Mouse (Mus musculus) adrenal gland, postnatal 36 days (tissue): ENCODE data around the gene Dap. TPM values are rescaled to one million over a fixed set of nuclear protein-coding genes. Genes with fewer than 3 reads are reported as not detected.
A peak's percentile ranks its signal among the peaks of the same experiment; 100 is the strongest.

Experiments
- DNase-seq, 2 experiments: peaks; one replicate each; pipeline ENCODE4 v3.0.0; 2021; ENCODE audit warnings: mixed read lengths in 1 of 2
- long read RNA-seq, 2 experiments: library from polyadenylated mRNA; stranded (forward); transcript quantifications; one replicate each; pipeline ENCODE4 v2.0.0; 2021; ENCODE audit warnings: borderline sequencing depth in 2 of 2
- total RNA-seq, 2 experiments: library from RNA; stranded (reverse); gene quantifications; 2 replicates each; pipeline ENCODE4 v1.2.3; 2021

Dap gene
- total RNA-seq: 10 to 100 TPM; 83.5 to 88.7 TPM
- long read RNA-seq, experiment 1, transcript Dap-201 (4 exons, 1,555 nt): major isoform, 113 of 127 reads
- long read RNA-seq, experiment 1, partial matches to known transcripts: 1 of 127 reads
- long read RNA-seq, experiment 1, other reads (novel, unspliced or antisense): 12 of 127 reads
- long read RNA-seq, experiment 2, transcript Dap-201 (4 exons, 1,555 nt): major isoform, 79 of 85 reads
- long read RNA-seq, experiment 2, partial matches to known transcripts: 6 of 85 reads
- long read RNA-seq, experiment 2, other reads (novel, unspliced or antisense): 0 of 85 reads

DNA sequence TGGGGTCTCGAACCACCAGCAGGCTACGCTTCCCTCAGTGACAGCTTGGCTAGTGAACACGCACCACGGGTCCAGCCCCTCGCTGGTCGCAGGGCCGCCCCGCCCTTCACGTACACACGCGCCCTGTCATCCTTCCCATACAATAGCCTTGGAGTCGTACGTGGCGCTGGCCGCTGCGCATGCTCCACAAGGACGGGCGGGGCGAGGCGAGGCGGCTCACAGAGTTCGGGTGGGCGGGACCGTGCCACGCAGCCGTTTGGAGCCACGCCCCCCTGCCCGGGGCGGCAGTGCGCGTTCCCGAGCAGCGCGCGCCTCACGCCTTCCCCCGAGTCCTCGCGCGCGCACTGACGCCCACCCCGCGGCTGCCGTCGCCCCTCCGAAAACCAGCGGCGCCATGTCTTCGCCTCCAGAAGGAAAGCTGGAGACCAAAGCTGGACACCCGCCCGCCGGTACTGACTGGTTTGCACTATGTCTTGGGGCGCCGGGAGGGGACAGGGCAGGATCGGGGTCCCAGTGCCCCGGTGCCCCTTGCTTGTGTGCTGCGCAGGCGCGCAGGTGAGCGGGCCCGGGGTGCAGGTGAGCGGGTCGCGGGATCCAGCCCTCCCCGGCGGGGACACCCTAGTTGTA is at the start of gene Dap:
Dap (plus strand) TSS at position 180 of the 627 bp plus-strand sequence.
- DNase-seq: peak; percentile 99 to 100

DNA sequence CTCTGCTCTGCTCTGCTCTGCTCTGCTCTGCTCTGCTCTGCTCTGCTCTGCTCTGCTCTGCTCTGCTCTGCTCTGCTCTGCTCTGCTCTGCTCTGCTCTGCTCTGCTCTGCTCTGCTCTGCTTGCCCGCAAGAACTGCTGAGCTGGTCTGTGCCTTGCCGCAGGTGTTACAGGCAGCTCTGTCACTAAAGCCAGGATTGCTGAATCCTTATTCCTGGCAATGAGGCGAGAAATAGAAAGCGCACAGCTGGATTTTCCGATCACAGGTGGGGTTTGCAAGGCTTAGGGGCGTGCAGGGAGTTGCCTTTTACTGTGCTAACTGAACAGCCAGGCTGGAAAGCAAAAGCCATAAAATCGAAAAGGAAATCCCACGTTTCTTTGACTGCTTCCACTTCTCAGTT is 47.5 kb upstream of the Dap start:
- DNase-seq: no peak

DNA sequence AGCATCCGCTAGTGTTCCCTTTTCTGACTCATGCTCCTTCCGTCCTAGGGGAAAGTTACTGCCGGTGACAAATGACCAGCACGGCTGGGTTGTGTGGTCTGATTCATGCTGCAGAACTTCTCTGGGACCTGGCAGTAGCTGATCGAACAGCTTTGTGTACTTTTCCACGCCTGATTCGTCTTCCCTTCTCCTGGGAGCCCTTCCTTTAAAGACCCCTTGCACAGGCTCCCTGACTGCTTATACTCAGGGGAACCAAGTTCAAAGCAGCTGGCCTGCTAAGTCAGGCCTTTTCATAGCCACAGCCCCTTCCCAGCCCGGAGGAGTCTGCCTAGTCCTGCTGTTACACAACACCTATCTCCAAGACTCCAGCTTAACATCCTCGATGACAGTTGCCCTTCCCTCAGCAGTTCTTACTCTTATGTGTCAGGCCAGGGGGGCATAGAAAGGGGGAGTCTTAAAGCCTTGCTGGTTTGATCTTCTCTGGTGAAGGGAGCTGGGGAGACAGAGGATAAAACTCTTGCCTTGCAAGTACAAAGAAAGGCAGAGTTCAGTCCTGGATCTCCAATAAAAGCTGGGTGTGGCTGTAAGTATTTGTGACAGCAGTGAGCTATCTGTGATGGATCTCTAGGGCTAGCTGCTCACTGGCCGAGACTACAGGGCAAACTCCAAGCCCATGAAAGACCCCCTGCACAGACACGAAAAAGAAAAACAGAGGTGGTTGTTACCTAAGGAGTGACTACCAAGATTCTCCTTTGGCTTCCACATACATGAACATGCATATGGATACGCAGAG is 39.3 kb upstream of the Dap start:
- DNase-seq: peak; percentile 69 to 79

- no peak for DNase-seq
These were observed 38.6 kb upstream of the Dap start for GRCm38 (mm10) chr15:31185506-31185905.

DNA sequence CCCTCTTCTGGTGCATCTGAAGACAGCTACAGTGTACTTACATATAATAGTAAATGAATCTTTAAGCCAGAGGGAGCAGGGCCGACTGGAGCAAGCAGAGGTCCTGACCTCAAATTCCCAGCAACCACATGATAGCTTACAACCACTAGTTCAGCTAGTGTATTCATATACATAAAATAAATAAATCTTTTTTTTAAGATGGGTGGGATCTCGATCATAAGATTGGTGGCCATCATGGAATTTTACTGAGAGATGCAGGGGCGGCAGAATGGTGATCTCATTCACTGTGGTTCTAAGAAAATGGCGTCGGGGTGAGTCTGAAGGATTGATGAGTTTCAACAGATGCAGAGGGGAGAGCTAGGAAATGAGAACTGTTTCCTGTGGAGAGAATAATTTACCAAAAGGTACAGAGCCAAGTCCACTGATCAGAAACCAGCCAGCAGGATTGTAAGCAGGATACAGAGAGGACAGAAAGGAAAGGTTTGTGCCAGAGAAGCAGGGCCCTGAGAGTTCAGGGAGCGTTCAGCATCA is 37.7 kb upstream of the Dap start:
- DNase-seq: no peak

DNA sequence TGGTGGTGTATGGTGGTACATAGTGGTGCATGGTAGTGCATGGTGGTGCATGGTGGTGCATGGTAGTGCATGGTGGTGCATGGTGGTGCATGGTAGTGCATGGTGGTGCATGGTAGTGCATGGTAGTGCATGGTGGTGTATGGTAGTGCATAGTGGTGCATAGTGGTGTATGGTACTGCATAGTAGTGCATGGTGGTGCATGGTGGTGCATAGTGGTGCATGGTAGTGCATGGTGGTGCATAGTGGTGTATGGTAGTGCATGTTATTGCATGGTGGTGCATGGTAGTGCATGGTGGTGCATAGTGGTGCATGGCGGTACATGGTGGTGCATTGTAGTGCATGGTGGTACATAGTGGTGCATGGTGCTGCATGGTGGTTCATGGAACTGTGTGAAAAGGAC is 31.6 kb upstream of the Dap start:
- no peak for DNase-seq

DNA sequence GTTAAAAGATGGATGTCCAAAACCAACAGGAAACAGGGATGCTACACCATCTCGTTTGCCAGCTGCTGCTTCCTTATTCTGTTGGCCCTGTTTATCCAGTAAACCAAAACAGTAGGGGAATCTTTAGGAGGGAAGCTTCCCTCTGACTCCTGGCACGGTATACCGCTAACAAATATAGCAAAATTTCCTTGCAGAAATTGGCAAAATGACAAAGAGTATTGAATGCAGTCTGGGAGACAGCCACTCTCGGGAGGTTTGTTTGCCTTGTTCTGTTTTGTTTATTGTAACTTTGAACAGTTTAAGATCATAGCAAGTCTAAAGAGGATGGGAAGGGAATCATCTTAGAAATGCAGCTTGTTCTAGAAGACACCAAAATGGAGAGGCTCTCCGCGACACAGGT is 28.3 kb upstream of the Dap start:
- DNase-seq: no peak

DNA sequence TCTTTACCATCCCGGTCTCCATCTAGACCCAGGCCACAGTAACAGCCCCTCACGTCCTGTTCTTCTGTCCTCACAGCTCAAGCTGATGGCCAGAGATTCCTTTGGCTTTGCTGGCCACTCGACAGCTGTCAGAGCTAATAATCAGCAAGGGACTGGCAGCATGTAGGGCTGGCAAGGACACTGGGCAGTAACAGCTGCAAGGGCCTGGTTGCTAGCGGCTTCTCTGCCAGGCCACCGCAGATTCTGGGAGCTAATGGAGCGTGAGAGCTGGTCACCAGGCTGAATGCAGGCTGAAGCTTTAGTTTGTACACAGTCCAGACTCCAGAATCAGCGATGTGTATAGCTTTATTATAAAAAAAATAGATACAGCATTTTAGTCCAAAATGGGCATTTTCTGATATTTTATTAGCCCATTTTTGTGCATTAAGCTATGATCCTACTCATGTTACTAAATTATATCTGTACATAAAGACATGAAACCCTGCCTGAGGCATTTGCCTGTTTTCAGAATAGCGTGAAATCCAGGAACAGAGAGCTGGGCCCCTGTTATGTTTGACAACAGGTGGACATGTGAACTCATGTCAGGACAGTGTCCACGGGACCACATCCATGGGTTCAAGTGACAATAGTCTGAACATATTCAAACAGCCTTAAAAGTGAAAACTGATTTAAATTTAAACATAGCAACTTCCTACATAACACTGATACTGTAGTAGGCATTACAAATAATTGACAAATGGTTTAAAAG is 16.6 kb upstream of the Dap start:
- no peak for DNase-seq

GRCm38 (mm10) chr15:31211910-31212309 is 12.2 kb upstream of the Dap start:
- peak; percentile 43 to 49 for DNase-seq

DNA sequence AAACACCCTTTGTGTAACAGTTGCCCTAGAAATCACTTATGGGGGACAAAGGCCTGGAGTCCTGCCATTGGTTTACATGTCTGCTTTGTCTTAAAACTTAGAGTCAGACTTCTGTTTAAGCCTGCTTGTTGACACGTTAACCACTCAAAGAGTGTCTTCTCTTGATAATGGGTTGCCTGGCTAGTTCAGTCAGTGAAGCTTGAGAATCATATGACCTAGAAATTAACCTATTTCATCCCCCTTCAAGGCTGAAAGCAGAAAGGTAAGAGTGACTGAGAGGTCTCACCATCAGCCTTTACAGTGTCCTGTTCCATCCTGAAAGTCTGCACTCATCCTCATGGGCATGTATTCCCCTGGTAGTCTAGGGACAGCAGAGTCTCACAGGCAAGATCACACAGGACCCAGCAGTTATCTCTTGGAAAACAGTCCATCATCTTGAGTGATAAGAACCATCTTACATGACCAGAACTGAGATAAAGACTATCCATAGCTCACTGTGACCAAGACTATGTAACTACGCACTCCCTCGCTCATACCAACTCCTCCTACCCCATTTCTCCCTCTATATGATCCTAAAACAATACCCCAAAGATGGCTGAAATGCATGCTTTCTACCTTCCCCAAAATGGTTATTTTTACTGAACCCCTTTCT is 10.4 kb upstream of the Dap start:
- no peak for DNase-seq

DNA sequence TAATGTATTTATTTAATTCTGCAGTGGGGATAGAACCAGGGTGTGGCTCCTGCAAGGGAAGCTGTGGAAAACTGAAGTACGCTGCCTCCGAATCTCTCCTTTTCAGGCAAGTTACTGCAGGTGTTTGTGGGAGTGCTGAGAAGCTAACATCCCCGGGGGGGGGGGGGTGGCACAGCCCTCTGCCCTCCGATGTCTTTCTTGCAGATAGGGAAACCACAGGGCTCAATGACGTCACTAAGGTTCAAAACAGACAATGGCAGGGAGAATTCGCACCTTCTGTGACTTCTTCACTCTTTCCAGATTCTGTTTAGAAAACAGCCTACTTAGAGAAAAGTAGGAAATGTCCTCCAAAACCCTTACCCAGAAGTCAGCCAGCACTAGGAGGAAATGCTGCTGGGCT is 1.9 kb upstream of the Dap start:
- DNase-seq: no peak

DNA sequence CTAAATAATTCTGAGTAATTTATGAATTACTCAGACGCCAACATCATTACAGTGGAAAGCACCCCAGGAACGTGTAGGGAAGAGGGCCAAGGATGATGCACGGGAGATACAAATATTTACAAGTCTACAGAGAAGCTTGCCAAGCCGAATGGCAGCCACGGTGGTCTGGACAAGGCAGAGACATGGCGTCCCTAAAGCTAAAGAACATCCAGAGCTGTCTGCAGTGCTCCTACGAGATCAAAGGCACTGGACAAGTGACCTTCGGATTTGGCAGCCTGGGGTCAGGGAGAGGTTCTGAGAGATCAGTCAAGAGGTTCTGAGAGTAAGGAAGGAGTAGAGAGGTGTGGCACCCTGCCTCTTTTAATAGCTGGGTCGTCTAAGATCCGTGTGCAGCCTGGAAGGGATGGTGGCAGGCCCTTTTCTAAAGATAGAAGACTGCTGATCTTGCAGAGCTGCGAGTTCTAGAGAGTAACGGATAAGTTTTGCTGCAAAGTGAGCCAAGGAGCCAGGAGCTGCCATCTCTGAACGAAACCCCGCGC is 449 bp upstream of the Dap start:
- DNase-seq: peak; percentile 24 to 49

DNA sequence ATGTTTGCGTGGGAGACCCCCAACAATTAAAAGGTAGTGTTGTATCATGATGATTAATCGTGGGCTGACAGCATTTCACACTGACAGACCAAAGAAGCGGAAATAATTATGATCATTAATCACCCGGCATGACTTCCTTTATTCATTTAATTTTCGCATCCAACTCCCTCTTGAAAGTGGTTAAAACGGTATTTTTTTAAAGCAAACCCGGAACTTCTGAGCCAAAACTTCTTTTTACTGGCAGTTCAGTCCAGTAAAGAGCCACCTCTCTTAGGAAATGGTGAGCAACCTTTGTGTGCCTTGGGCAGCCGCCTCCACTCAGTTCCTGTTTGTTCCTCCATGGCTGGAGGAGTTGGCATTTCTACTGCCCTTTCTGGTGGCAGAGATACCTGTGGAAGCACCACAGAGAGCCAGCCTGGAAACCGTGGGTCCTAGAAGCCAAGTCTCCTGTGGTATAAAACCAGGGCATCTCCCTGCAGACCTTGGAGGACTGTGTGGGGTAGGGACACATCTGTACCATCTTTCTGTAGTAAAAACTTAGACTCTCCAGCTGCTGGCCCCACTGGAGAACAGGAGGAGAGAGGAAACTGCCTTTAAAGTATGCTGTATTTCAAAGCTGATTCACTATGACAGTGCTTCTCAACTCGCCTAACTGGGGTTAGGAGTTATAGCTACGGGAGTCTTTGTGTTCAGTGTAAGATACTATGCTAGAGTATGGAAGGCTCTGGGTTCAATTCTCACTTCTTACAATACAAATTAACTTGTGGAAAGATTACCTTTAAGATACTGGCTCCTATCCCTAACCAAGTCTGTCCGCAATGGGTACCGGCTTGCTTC is 910 bp downstream of the Dap start:
- DNase-seq: peak; percentile 25 to 51

DNA sequence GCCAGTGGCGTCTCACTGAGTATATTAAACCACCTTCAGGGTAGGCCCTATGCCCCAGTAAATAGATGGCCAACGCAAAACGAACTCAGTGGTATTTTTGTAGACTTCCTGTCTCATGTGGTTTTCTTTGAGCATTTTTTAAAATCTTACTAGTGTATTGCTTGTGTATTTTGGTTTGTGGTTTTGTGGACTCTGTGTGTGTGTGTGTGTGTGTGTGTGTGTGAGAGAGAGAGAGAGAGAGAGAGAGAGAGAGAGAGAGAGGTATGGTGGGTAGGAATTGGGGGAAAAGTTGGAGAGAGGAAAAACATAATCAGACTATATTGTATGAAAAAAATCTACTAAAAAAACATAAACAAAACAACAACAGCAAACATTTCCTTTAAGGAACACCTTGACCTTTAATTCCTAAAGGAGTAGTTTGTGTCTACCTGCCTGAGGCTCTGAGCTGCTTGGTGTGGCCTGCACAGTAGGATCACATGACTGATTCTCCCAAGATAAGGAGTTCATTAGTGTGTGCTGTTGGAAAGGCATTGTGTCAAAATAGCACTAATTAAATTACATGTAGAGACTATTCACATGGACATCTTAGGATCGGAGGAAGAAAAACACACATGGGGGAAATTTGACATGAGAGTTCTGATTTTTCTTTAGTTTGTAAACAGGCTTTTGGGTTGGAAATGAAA is 1.7 kb downstream of the Dap start:
- DNase-seq: no peak

DNA sequence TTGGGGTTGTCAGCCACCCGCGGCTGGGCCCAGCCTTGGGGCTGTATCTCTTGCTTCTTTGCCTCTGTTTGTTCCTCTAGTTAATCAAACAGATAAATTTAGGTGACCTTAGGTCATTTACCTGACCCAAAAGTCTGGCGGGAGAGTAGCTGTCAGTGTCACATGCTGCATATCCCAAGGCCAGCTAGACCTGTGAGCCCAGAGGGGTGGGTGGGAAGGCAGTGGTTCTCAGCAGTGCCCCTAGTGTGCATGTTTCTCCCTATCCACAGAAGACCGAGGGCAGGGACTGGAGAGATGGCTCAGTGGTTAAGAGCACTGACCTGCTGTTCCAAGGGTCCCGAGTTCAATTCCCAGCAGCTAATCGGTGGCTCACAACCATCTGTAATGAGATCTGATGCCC is 2.4 kb downstream of the Dap start:
- DNase-seq: no peak

GRCm38 (mm10) chr15:31227793-31228192 is 3.7 kb downstream of the Dap start:
- DNase-seq: peak; percentile 35 to 39

GRCm38 (mm10) chr15:31233006-31233405 is 8.9 kb downstream of the Dap start:
- no peak for DNase-seq

DNA sequence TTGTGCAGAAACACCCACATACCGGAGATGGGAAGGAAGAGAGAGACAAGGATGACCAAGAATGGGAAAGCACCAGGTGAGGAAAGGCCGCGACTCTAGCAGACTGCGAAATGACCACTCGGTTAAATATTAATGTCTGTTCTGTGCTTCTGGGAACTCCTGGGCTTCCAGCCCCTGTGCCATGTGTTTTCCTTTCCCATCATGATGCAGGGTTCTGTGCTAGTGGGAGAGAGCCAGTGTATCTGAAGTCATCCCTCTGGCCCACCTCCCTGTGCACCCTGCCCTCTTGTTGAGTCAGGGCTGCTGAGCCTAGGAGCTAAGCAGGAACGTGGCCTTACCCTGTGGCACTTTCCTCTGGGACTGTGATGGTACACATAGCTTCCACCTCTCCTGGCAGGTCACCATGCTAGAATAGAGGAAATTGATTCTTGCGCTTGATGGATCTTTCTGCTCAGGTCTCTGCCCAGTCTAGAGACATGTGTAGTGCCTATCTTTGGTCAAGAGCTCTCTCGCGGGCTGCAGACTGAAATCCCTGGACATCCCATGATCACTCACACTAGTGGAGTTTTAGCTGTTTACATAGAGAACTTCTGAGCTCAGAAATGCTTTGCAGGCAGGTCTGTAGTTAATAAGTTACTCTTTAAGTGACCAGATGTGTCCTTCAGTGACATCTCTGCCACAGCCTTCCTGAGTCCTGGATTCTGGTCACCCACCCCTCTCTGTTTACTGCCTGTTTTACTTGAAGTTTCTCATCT is 11.9 kb downstream of the Dap start:
- no peak for DNase-seq

- no peak for DNase-seq
These were observed 12.4 kb downstream of the Dap start for GRCm38 (mm10) chr15:31236549-31236907.
